Mouse (Mus musculus): ENCODE measurements around the gene Rps18.

DNA sequence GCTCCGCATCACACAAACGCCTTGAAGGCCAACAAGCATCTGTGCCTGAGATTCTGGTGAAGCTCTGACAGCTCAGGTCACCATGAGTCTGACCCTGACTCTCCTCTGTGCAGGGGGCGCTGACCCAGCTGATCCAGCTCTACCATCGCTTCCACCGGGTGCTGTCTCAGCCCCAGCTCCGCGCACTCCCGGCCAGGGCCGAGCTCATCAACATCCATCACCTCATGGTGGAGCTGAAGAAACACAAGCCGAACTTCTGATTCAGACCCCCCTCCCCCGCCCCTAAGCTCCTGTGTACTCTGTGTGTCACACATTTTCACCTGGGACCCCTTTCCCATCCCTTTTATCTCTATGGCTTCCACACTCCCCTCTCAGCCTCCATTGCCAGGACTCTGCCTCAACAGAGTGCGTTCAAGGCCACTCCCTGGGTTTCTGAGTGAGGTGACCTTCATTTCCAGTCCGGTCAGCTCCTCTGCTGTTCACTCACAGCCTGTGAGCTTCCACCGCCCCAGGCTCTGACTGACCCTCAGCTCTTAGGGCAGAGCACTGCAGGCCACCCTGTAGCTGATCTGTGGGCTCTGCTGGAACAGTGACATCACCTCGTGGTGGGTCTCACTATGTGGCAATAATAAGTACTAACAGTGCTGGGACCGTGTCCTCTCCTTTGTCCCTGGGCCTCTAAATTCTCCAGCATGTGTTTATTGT lies 10.2 kb upstream of the Rps18 start:
- TF ChIP-seq POLR2A (IDR thresholded peaks at IDR 0.05; ENCODE audit: insufficient read length, low read depth) (no peak), TCF12 (IDR thresholded peaks at IDR 0.05; ENCODE audit: insufficient read depth, poor library complexity, severe bottlenecking) (no peak), REST (IDR thresholded peaks at IDR 0.05; ENCODE audit: insufficient read depth, insufficient read length) (no peak), MYOD1 (IDR thresholded peaks at IDR 0.05; ENCODE audit: control insufficient read depth in 1 of 3, insufficient read length in 2 of 3, low read depth in 2 of 3) (no peak), POLR2AphosphoS2 (IDR thresholded peaks at IDR 0.05; ENCODE audit: insufficient read length, low read depth) (no peak), USF1 (IDR thresholded peaks at IDR 0.05; ENCODE audit: low read depth) (no peak), CEBPB (IDR thresholded peaks at IDR 0.05; ENCODE audit: insufficient read depth, poor library complexity, severe bottlenecking) (no peak), MAX (IDR thresholded peaks at IDR 0.05; ENCODE audit: low read depth) (no peak), SRF (IDR thresholded peaks at IDR 0.05; ENCODE audit: control insufficient read depth, insufficient read length, low read depth) (no peak), MYOG (IDR thresholded peaks at IDR 0.05; ENCODE audit: control insufficient read depth in 1 of 3, insufficient read depth in 1 of 3, insufficient read length in 2 of 3, low read depth in 2 of 3) (no peak), TCF3 (IDR thresholded peaks at IDR 0.05; ENCODE audit: insufficient read length, low read depth) (no peak), E2F4 (IDR thresholded peaks at IDR 0.05; ENCODE audit: insufficient read depth) (no peak)
